Mouse (Mus musculus) thymus, postnatal 25 days (tissue): Measurements from ENCODE around the gene Lingo2.
"Not testable (repeated sequence)": the region's sequence is repeated elsewhere in the genome, so short reads cannot be mapped to it uniquely, and the experiment has no call there.

Experiments
- DNase-seq: peaks from one replicate; pipeline ENCODE4 v3.0.0; 2022

The Lingo2 gene

DNA sequence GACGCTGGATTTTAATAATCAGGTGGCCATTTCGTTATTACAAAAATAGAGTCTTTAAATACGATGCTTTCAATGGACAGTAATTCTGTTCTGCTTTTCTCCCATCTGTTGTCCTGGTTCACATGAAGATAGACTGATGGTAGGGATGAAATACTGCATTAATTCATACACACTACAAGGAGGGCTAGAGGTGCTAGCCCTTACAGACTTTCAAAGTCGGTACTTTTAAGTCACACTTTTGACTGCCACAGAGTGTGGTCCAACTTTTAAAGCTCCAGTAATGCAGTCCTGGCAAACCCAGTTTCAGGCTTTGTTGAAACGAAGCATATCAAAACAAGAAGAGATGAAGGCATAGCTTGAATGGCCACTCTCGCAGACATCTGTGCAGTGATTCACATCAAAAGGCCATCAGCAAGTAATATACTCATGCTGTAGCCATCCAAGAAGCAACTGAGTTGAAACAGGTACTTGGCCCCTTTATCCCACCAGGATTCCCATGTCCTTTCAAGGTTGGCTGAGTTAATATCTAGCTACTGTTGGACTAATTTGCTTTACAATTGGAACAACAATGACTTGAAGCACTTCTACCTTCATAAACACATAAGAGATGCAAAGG, 872.5 kb downstream of the Lingo2 start:
- no peak for DNase-seq

DNA sequence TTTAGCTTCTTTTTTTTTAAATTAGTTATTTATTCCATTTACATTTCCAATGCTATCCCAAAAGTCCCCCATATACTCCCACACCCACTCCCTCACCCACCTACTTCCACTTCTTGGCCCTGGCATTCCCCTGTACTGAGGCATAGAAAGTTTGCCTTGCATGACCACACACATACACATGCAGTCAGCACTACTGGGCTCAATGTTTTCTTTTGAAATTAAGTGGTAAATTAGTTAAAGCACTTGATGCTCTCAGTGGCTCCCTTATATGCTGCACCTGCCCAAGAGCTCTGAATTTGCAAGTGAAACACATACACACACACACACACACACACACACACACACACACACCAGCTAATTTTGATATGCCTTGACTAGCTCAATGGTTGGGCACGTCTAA, 886.8 kb downstream of the Lingo2 start:
- DNase-seq, result not testable (repeated sequence)

GRCm38 (mm10) chr4:36052791-36053376, 898.7 kb downstream of the Lingo2 start:
- no peak for DNase-seq

DNA sequence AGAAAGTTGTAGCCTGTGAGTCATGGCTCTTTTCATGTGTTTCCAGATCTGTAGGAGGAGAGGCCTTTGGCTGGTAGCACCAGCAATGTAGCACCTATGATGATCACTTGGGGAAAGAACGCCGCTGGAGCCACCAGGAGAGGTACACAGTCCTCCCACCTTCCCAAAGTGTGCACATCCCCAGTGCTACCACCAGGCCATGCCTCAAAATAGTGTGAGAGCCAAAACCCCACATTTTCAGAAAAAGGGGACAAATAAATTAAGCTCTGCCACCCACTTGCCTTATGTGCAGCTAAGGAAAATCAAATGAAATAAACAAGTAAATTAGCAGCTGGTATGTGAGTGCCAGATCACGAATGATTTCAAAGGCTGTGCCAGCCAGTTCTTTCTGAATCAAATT, 911.2 kb downstream of the Lingo2 start:
- no peak for DNase-seq

GRCm38 (mm10) chr4:36038742-36039141, 912.8 kb downstream of the Lingo2 start:
- no peak for DNase-seq

DNA sequence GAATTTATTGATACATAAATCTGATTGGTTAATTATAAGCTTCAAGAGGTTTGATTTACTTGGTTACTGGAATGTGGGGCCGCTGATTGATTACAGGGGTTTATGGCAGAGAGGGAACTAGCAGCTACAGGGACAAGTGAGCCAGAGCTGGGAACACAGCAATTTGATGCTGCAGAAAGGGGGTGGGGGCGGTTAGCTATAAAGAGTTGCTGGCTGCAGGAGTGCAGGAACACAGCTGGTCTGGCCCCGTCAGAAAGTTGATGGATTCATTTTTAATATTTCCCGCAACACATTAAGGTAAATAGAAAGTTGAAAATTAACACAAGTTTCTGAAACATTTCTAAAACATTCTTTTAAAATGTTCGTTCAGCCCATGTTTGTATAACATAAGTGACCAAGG, 919.5 kb downstream of the Lingo2 start:
- no peak for DNase-seq

DNA sequence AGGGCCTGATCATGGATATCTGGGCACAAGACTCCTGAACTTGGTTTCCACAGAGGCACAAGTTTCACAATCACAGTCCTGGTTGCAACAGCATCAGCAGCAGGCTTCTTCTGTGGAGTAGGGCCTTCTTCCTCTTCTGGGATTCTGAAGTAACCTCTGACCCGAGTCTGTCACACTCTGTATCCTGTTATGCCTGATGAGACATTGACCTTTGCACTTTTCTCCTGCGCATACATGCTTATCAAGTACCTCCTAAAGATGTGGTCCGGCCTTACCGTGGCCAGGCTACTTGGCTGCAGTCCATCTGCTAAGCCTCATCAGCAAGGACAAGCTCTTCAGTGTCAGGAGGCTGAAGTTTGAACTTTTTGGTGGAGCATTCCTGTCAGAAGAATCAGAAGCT, 937.4 kb downstream of the Lingo2 start:
- no peak for DNase-seq

- DNase-seq, result no peak
Observed at GRCm38 (mm10) chr4:35992005-35992763, 959.4 kb downstream of the Lingo2 start.

GRCm38 (mm10) chr4:35986012-35986411, 965.5 kb downstream of the Lingo2 start:
- no peak for DNase-seq

- no peak for DNase-seq
Observed at GRCm38 (mm10) chr4:35963532-35963931, 988.0 kb downstream of the Lingo2 start.

GRCm38 (mm10) chr4:35951894-35952293, 999.7 kb downstream of the Lingo2 start:
- DNase-seq, result no peak

DNA sequence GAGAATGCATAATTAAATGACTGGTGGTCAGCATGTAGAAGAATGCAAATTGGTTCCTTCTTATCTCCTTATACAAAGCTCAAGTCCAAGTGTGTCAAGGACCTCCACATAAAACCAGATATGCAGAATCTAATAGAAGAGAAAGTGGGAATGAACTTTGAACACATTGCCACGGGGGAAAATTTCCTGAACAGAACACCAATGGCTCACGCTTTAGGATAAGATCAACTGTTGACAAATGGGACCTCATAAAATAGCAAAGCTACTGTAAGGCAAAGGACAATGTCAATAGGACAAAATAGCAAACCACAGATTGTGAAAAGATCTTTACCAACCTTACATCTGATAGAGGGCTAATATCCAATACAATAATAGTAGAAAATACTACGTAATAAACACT, 1000.3 kb downstream of the Lingo2 start:
- no peak for DNase-seq

DNA sequence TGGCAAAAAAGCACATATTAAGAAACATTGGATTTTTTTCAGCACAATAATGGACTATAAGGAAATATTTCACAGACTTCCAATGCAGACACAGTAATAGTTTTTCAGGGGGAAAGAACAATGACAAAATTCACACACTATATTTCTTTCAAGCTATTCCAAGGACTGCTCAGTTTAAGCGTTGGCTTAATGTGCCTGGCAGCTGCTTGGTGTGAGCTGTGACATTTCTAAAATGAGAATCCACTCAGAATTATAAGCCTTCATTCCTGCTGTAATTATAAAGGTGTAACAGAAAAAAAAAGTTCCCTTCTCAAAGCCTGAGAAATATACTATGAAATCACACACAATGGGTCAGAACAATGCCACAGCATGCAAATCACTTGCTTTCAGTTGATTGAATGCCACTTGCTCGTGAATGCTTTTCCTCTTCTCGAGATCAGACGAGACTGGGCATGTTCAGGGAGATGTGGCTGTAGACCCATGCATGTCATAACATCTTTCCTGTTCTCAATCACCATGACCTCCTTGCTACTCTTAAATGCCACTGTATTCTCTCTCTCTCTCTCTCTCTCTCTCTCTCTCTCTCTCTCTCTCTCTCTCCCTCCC, 1017.4 kb downstream of the Lingo2 start:
- DNase-seq, result no peak

GRCm38 (mm10) chr4:35927722-35928121, 1023.8 kb downstream of the Lingo2 start:
- no peak for DNase-seq

DNA sequence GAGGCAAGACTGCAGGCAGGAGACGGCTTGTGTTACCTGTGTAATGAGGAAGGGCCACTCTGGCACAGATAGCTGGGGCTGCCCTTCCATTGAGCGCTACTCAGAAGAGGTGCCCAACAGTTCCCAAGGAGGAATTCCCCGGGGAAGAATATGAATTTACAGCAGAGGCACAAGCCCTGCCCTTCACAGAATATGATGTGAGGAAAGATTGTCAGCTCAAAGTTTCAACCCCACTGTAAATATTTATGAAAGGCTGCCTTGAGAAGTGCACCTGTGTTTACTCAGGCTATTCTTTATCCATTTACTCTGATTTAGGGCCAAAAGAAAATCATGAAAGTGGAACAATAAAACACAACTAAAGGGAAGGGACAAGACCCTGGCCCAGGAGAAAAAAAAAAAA, 1034.1 kb downstream of the Lingo2 start:
- no peak for DNase-seq

GRCm38 (mm10) chr4:35897769-35898564, 1053.6 kb downstream of the Lingo2 start:
- no peak for DNase-seq

DNA sequence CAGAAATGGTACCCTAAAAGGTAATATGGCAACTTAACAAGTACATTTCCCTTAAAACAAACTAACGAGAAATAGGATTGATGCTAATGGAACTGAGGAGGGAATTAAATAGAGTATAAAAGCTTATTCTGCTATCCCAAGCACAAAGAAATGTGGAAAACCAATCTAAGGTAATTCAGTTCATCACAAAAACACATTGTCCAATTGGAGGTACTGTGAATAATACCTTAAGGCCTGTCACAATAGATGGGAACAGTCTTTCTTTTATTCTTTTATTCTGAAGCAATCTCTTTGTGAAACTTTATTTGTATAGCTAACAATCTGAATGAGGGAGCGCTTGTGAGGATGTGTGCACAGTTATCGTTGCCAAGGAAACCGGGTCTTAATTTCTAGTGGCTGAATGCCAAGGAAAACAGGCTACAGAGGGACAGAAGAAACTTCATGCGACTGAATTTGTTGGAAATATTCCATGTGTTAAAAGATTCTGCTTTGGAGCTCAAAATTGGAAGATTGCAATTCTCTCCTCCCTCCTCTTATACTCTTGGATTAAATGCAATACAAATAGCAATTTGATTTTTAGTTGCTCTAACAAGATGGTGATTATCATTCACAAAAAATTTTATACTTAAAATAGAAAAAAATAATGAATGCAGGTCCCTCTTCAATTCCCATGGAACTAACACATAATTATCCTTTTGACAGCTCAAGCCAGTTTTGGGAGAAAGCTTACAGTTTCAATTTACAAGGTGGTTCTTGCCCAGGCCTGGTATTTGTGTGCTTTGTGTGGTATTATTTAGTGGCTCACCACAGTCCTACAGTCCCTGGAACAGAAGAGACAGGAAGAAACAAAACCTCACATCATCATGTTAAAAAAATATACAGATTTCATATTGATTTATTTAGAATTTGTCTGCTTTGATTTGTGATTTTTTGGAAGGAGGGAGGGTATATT, 1065.7 kb downstream of the Lingo2 start:
- no peak for DNase-seq

DNA sequence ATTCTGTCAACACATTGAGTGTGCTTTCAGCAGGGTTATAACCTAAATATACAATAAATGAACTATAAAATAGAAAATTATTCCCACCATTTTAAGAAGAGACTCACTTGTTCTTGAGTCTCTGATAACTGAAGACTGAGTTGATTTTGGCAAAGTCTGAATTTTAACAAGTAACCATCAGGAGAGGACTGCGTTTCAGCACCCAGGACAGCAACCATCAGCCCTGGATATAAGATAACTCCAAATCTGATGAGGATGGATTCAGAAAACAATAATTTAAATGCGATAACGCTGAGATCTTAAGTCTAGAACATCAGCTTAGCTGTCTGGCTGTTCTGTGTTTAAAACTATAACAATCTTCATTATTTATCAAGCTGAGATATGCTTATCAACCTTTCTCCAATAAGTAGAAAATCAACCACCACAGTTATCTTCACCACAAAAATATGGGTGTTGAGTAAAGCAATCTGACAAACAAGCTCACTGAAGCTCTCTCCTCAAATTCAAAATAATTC, 1066.5 kb downstream of the Lingo2 start:
- no peak for DNase-seq

DNA sequence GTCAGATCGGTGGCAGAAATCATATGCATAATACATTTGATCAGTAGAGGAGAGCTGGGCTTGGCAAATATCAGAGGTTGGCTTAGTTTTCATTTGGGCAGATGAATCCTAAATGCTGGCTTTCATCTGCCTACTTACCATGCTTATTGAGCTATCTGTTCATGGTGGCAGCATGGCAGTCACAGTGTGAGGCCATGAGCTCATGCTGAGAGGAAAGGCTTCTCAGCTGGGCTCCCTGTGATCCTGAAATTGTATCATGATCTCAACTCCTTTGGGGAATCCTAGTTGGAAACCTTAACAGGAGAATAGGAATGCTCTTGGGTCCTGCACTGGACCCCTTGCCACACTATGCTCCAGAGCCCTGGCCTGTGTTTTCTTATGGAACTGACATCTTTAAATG, 1105.0 kb downstream of the Lingo2 start:
- DNase-seq, result no peak

- DNase-seq, result no peak
Observed at GRCm38 (mm10) chr4:35845140-35845539, 1106.4 kb downstream of the Lingo2 start.

DNA sequence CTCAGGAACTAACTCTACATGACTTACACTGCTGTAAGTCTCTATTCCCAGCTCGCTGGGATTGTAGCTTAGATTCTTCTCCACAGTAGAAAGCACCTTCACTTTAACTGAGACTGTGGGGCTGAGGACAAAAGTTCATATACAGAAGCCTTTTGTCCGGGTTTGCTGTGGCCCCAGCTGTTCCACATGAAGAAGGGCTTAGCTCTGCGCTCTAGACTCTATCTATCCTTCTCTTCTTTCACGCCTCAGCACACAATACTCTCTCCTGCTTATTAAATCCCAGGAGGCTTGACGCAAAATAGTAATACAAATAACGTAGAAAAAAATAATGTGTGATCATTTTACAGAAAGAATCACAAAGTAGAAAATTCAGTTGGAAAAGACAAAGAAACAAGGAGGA, 1107.0 kb downstream of the Lingo2 start:
- DNase-seq, result no peak
